Mouse (Mus musculus) hindbrain, postnatal 0 days (tissue): ENCODE measurements at regions not wholly inside any gene's neighbourhood (a gene's known extent, or its start where the extent isn't known, plus 50 kb on each side); places are given as distances from the start of the nearest gene placed in this dataset.

Experiments
- ATAC-seq: fragments of 200-750 bp; cut with Nextera tagmentation; 2 replicates; pipeline ENCODE4 v1.8.0; 2017; ENCODE audit warnings: mild to moderate bottlenecking, moderate TSS enrichment, moderate library complexity
- DNase-seq: peaks from one replicate; pipeline ENCODE4 v3.0.0-alpha.2; 2015; ENCODE audit warnings: low spot score
- H3K27ac ChIP-seq: fragments of 300-500 bp; sonication (generic); 2 replicates; pipeline ENCODE4 v1.5.1; 2014; ENCODE audit warnings: mild to moderate bottlenecking
- H3K27me3 ChIP-seq: fragments of 300-500 bp; sonication (generic); 2 replicates; pipeline ENCODE4 v1.6.1; 2014; ENCODE audit warnings: low read length, mixed read lengths; ENCODE audit not compliant: insufficient read depth
- H3K36me3 ChIP-seq: fragments of 300-500 bp; sonication (generic); 2 replicates; pipeline ENCODE4 v1.6.1; 2014; ENCODE audit warnings: low read length, mixed read lengths; ENCODE audit not compliant: insufficient read depth
- H3K4me1 ChIP-seq: fragments of 300-500 bp; sonication (generic); 2 replicates; pipeline ENCODE4 v1.6.1; 2014; ENCODE audit warnings: antibody characterized with exemption, low read length, mixed read lengths; ENCODE audit not compliant: insufficient read depth
- H3K4me2 ChIP-seq: fragments of 300-500 bp; sonication (generic); 2 replicates; pipeline ENCODE4 v1.6.1; 2014; ENCODE audit warnings: low read depth, mild to moderate bottlenecking, low read length, moderate library complexity, mixed read lengths
- H3K4me3 ChIP-seq: fragments of 300-500 bp; sonication (generic); 2 replicates; pipeline ENCODE4 v1.5.1; 2014; ENCODE audit warnings: low read length
- H3K9ac ChIP-seq: fragments of 300-500 bp; sonication (generic); replicated peaks from 2 replicates; pipeline ENCODE4 v1.6.1; 2014; ENCODE audit warnings: mild to moderate bottlenecking, low read length, moderate library complexity, mixed read lengths
- H3K9me3 ChIP-seq: fragments of 300-500 bp; sonication (generic); 2 replicates; pipeline ENCODE4 v1.6.1; 2016; ENCODE audit warnings: low read length, mixed read lengths
- CTCF ChIP-seq: IDR thresholded peaks from 2 replicates; pipeline ENCODE4 v1.5.1; 2016; ENCODE audit warnings: antibody characterized with exemption, control low read depth, low read depth
- WGBS: fragments of 180-500 bp; shearing (Covaris S2); extraction: QIAGEN DNeasy Blood & Tissue Kit; methylation state at CpG from one replicate; pipeline ENCODE4 v1.1.7; 2014; 5-methylcytosine and 5-hydroxymethylcytosine counted together

DNA sequence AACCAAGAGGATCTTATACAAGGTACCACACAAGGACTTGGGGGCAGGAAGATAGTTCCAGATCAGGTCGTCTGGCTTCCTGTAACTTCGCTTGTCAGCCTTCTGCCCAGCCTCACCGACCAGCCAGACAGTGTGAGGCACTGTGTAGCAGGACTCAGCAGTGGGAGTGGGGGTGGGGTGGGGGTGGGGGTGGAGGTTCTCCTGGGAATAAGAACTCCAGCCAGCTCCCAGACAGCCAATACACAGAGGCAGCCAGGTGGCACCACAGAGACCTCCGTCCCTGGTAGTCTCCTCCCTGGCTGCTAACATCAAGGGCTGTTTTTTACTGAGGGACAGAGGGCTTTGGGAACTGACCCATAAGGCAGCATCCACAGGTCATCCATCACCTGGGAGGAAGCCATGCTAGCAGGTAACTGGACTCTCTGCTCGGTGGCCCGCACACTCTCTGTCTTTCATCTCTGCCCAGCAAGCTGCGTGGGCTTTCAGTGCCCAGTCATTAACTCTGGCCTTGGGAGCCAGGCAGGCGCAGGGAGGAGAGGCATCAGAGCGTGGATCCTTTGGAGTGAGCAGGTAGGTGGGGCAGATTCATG is 60.3 kb upstream of the Wnt4 start:
- H3K9me3 ChIP-seq = no peaks in the 10 kb centered on the region
- ATAC-seq (no peak), DNase-seq (no peak)
- no peaks in the 10 kb centered on the region for H3K4me1 ChIP-seq
- no peak overlapping the region for H3K9ac ChIP-seq
- no peak overlapping the region for H3K27ac ChIP-seq
- WGBS = 72% methylated on average over 9 of the region's 9 CpGs
- no peak overlapping the region for H3K4me2 ChIP-seq
- no peak for TF ChIP-seq CTCF
- no peaks in the 10 kb centered on the region for H3K27me3 ChIP-seq
- no peaks in the 10 kb centered on the region for H3K36me3 ChIP-seq
- H3K4me3 ChIP-seq = no peak overlapping the region

DNA sequence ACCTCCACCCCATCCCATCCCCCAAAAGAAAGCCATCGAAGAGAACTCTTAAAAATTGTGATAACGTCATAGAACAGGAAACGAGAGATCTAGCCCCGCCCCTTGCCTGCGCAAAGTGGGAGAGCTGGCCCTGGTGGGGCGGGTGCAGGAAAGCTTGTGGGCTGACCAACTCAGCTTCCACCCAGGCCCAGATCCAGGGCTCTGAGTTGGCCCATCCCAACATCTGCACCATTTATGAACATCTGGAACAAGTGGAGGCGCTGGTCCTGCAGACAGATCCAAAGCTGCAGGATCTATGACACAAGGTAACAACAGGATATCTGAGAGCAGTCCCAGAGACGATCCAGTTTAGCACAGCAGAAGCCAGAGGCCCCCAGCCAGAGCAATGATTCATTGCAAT is 62.7 kb upstream of the Wnt4 start:
- no peak for TF ChIP-seq CTCF
- Histone ChIP-seq H3K27ac (no peak overlapping the region), H3K4me3 (no peak overlapping the region), H3K27me3 (no peaks in the 10 kb centered on the region), H3K36me3 (no peaks in the 10 kb centered on the region), H3K9me3 (no peaks in the 10 kb centered on the region), H3K9ac (no peak overlapping the region), H3K4me2 (no peak overlapping the region), H3K4me1 (no peaks in the 10 kb centered on the region)
- 84% methylated on average over 8 of the region's 8 CpGs for WGBS
- no peak for ATAC-seq
- DNase-seq = no peak

DNA sequence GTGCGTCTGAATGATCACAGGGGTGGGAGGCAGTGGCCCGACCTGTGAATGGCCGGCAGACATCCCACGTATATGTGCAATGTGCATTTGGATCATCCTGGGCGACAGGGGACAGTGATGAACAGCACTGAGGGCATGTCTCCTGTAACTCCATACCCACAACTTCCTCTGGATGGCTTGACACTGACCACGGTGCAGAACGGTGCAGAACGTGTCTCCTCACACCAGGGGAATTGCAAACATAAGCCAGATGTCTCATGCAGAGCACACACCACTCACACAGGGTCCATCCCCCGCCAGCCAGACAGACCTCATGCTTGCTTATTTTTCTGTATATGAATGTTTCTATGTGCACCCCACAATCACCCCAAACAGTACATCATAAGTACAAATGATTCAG is 64.4 kb upstream of the Wnt4 start:
- H3K27me3 ChIP-seq = no peaks in the 10 kb centered on the region
- H3K9me3 ChIP-seq = no peaks in the 10 kb centered on the region
- DNase-seq (no peak), ATAC-seq (no peak)
- H3K36me3 ChIP-seq = no peaks in the 10 kb centered on the region
- 70% methylated on average over 9 of the region's 9 CpGs for WGBS
- no peak for TF ChIP-seq CTCF
- H3K4me2 ChIP-seq = no peak overlapping the region
- H3K4me3 ChIP-seq = no peak overlapping the region
- no peak overlapping the region for H3K27ac ChIP-seq
- no peaks in the 10 kb centered on the region for H3K4me1 ChIP-seq
- H3K9ac ChIP-seq = no peak overlapping the region

DNA sequence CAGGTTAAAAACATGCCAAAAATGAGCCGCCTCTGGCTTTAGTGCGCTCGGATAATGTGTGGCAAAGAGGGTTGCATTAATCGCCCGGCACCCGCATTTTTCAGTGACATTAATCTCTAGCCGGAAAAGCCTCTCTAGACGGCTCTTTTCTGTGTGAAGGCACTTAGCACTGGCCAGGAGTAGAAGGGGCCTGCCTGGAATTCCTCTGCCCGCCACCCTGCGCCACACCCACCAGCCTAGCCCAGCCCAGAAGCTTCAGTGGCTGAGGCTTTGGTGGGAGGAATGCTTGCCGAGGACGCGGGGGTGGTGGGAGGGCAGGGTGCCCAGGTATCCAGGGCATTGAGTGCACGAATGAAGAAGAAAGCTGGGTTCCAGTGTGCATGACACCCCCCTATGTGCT is 65.2 kb upstream of the Wnt4 start:
- Histone ChIP-seq H3K36me3 (no peaks in the 10 kb centered on the region), H3K4me3 (no peak overlapping the region), H3K27ac (no peak overlapping the region), H3K27me3 (no peaks in the 10 kb centered on the region), H3K4me2 (no peak overlapping the region), H3K4me1 (no peaks in the 10 kb centered on the region), H3K9ac (no peak overlapping the region), H3K9me3 (no peaks in the 10 kb centered on the region)
- WGBS = 44% methylated on average over 14 of the region's 14 CpGs
- no peak for TF ChIP-seq CTCF
- DNase-seq = no peak
- ATAC-seq = no peak

DNA sequence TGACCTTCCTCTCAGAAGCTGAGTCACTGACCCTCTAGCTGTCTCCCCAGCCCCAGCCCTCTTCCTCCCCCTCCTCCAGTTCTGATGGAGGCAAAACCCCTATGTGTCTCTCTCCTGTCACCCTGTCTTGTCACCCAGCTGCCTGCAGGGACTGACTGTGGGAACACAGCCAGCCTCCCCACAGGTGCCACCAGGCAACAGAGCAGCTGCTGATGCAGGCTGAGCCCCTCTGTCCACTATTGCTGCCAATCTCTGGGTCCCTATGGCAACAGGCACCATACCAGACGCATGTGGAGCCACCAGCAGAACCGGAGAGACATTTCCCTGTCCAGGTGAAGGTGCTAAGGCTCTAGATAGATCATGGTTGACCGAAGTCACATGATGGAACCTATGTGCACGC is 66.0 kb upstream of the Wnt4 start:
- Histone ChIP-seq H3K27me3 (no peaks in the 10 kb centered on the region), H3K27ac (no peak overlapping the region), H3K36me3 (no peaks in the 10 kb centered on the region), H3K4me3 (no peak overlapping the region), H3K4me1 (no peaks in the 10 kb centered on the region), H3K4me2 (no peak overlapping the region), H3K9ac (no peak overlapping the region), H3K9me3 (no peaks in the 10 kb centered on the region)
- 60% methylated on average over 4 of the region's 4 CpGs for WGBS
- DNase-seq = peak; percentile 30
- no peak for TF ChIP-seq CTCF
- ATAC-seq = peak; percentile 62; the same call in 1 of the 2 replicates

DNA sequence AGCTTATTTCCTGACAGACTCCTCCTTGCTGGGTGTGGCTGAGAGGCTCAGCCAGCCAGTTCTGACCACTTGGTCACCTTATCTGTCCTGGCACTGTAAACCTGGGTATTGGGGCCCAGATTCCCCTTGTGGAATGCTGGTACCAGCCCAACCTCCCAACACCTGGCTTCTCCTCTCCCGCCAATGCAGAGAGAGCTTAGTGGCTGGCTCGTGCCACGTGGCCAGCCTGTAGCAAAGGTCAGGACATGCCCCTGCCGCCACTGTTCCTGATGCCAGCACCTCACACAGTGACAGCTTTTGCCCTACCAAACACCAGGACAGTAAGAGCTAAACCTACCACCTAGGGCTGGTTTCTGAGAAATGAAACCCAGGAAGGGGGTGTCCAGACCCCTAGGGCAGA is 66.8 kb upstream of the Wnt4 start:
- Histone ChIP-seq H3K4me1 (no peaks in the 10 kb centered on the region), H3K9ac (no peak overlapping the region), H3K36me3 (no peaks in the 10 kb centered on the region), H3K9me3 (no peaks in the 10 kb centered on the region), H3K4me3 (no peak overlapping the region), H3K4me2 (no peak overlapping the region), H3K27me3 (no peaks in the 10 kb centered on the region), H3K27ac (no peak overlapping the region)
- no peak for TF ChIP-seq CTCF
- no peak for DNase-seq
- WGBS = 80% methylated on average over 4 of the region's 4 CpGs
- ATAC-seq = no peak

DNA sequence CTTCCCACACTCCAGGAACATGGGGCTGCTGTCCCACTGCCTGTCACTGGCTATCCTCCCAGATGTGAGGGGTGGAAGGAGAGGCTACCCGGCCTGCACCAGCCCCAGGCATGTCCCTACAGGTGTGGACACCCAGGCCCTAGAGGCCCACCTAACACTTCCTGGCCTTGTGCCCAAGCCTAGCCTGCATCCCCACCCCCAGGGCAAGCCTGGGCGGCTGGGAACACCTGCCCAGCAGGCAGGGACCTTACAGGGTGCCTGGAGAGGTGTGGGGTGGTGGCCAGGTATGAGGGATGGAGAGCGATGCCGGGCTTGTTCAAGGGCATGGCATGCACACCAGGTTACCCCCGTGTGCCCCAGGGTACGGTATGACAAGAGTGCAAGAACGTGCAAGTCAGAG is 76.3 kb upstream of the Wnt4 start:
- H3K27me3 ChIP-seq = no peaks in the 10 kb centered on the region
- H3K4me2 ChIP-seq = no peak overlapping the region
- H3K4me3 ChIP-seq = no peak overlapping the region
- WGBS = 85% methylated on average over 7 of the region's 7 CpGs
- H3K36me3 ChIP-seq = no peaks in the 10 kb centered on the region
- no peak for DNase-seq
- no peak overlapping the region for H3K27ac ChIP-seq
- no peaks in the 10 kb centered on the region for H3K9me3 ChIP-seq
- no peaks in the 10 kb centered on the region for H3K4me1 ChIP-seq
- no peak for TF ChIP-seq CTCF
- peak; percentile 14; the same call in 1 of the 2 replicates for ATAC-seq
- H3K9ac ChIP-seq = no peak overlapping the region
